Mouse (Mus musculus): ENCODE measurements around the gene Pus3. TPM values are rescaled to one million over a fixed set of nuclear protein-coding genes. Genes with fewer than 3 reads are reported as not detected.
"Not testable (repeated sequence)": the region's sequence is repeated elsewhere in the genome, so short reads cannot be mapped to it uniquely, and the experiment has no call there.

Pus3 gene
- polyA plus RNA-seq, 1 experiment from 2014 or later: 17.2 TPM

DNA sequence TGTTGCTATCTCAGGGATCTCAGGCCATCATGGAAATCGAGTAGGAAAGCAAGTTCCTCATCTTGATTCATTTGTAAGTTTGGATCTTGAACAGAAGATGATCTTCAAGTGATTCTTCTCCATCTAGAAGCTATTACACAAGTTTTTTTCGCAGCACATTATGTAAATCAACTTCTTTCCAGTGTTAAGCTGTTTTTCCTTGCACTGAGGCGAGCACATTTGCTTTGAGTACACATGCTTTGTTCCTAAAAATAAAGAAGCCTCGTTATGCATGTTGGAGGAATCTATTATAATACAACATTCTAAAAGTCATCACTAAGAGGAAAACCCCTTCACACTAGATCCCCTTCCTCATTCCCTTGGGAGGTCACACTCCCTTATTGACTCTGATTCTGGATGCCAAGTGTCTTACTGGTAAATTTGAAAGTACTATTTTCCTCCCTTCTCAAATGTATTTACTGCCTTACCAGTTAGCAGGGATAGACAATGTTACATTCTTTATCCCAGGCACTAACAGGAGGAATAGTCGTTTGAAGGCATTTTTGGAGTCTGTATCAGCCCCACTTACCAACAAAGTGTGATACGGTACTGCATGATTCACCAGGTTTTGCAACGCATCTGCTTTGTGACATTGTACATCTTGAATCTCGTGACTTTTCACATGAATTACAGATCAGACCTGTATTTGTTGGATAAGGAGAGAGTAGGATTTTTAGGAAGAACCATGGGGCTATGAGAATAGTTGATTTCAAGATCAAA is 49.4 kb downstream of the Pus3 start:
- Histone ChIP-seq H3K36me3 (no peaks in the 10 kb centered on the region), H3K4me3 (no peak overlapping the region), H3K9ac (no peak overlapping the region), H3K9me3 (no peaks in the 10 kb centered on the region), H3K4me1 (no peaks in the 10 kb centered on the region), H3K27ac (no peak overlapping the region), H3K27me3 (replicated peaks) (no peaks in the 10 kb centered on the region), H3K4me2 (replicated peaks) (no peak overlapping the region)
- WGBS: 71% methylated on average over 8 of the region's 8 CpGs
- no peak for ATAC-seq (ENCODE audit: low FRiP score, low read depth)

DNA sequence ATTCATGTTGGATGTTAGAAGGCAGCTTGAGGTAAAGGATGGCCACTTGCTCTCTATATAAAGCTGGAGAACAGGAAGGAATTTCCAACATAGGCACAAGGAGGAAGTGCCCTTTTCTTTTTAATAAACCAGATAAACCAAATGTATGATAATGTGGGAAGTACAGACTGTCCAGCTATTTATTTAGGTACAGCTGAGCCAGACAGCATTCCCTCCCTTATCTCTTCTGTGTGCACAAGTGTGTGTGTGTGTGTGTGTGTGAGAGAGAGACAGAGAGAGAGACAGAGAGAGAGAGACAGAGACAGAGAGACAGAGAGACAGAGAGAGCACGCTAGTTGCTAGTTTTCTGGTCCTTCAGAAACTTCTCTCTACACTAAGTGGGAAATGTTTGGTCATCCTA is 53.4 kb downstream of the Pus3 start, which contains the start of gene Pate4:
Gene Pate4, minus strand, starts transcription at position 101 of the 400 bp plus-strand sequence.
- 81% methylated on average over 1 of the region's 1 CpGs for WGBS

DNA sequence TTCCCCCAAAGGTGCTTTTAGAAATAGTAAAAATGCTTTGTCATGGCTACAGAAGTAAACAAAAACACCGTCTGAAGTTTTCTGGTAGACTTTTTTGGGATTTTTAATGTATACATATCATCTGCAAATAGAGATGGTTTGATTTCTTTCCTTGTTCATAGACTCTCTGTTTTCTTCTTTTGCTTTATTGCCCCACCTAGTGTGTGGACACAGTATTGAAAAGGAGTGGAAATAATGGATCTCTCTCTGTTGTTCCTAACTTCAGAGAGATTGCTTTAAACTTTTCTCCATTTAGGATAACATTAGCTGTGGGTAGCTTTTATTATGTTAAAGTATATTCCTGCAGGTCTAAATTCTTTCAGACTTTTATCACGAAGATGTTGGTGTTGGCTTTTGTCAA is 55.6 kb downstream of the Pus3 start:
- ATAC-seq (ENCODE audit: low FRiP score, low read depth): no peak
- H3K4me2 ChIP-seq (replicated peaks): no peak overlapping the region
- no peaks in the 10 kb centered on the region for H3K9me3 ChIP-seq
- no peaks in the 10 kb centered on the region for H3K36me3 ChIP-seq
- H3K27ac ChIP-seq: no peak overlapping the region
- WGBS: 35% methylated on average over 2 of the region's 2 CpGs
- no peak overlapping the region for H3K9ac ChIP-seq
- H3K4me3 ChIP-seq: no peak overlapping the region
- H3K4me1 ChIP-seq: no peaks in the 10 kb centered on the region
- H3K27me3 ChIP-seq (replicated peaks): no peaks in the 10 kb centered on the region

More for the DNA sequence above, 53.4 kb downstream of the Pus3 start, which contains the start of gene Pate4:
- H3K4me3 ChIP-seq: no peak within 1 kb of the TSS
- H3K27me3 ChIP-seq (replicated peaks): no peaks in the 10 kb centered on the region
- H3K36me3 ChIP-seq: no peaks in the 10 kb centered on the region
- no peaks in the 10 kb centered on the region for H3K4me1 ChIP-seq
- ATAC-seq (ENCODE audit: low FRiP score, low read depth): no peak
- no peak within 1 kb of the TSS for H3K4me2 ChIP-seq (replicated peaks)
- no peak within 1 kb of the TSS for H3K27ac ChIP-seq
- H3K9me3 ChIP-seq: no peaks in the 10 kb centered on the region
- H3K9ac ChIP-seq: no peak within 1 kb of the TSS

DNA sequence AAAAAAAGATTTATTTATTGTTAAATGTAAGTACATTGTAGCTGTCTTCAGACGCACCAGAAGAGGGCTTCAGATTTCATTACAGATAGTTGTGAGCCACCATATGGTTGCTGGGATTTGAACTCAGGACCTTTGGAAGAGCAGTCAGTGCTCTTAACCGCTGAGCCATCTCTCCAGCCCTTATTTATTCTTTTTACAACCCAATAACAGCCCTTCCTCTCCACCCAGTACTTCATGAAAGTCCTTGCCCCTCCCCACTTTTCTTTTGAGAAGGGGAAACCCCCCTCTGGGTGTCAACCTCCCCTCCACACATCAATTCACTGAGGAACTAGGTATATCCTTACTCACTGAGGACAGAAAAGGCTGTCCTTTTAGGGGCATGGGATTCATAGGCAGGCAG is 58.4 kb downstream of the Pus3 start:
- not testable (repeated sequence) for H3K4me1 ChIP-seq; H3K9ac ChIP-seq; H3K9me3 ChIP-seq; H3K4me2 ChIP-seq (replicated peaks); ATAC-seq (ENCODE audit: low FRiP score, low read depth); H3K27ac ChIP-seq; H3K4me3 ChIP-seq; H3K36me3 ChIP-seq; H3K27me3 ChIP-seq (replicated peaks)
- 65% methylated on average over 2 of the region's 2 CpGs for WGBS

Other genes with a start within 250 kb of the Pus3 start
- gene Cdon, start 137.5 kb upstream of the Pus3 start, polyA plus RNA-seq (2016; fragmentation: Nextera tagmentation; extraction: Ambion mirVana): 8.5 and 9.5 TPM in 2 replicates
- not detected in 2 replicates for gene Gm1113, start 40.3 kb upstream of the Pus3 start, polyA plus RNA-seq (2016; fragmentation: Nextera tagmentation; extraction: Ambion mirVana)
- gene Ddx25, start 67 bp upstream of the Pus3 start, polyA plus RNA-seq (2016; fragmentation: Nextera tagmentation; extraction: Ambion mirVana): 14.5 and 15.7 TPM in 2 replicates
- gene Pate2, start 11.7 kb downstream of the Pus3 start, polyA plus RNA-seq (2016; fragmentation: Nextera tagmentation; extraction: Ambion mirVana): 1.5 and 1.7 TPM in 2 replicates
- gene Hyls1, start 11.8 kb downstream of the Pus3 start, polyA plus RNA-seq (2016; fragmentation: Nextera tagmentation; extraction: Ambion mirVana): 17.8 and 21.3 TPM in 2 replicates
- gene Pate4, start 53.3 kb downstream of the Pus3 start, polyA plus RNA-seq (2016; fragmentation: Nextera tagmentation; extraction: Ambion mirVana): not detected in 2 replicates
- not detected in 2 replicates for gene Pate3, start 89.6 kb downstream of the Pus3 start, polyA plus RNA-seq (2016; fragmentation: Nextera tagmentation; extraction: Ambion mirVana)
- 0.11 TPM in 1 of 2 replicates, not detected in the other for gene Pate1, start 128.8 kb downstream of the Pus3 start, polyA plus RNA-seq (2016; fragmentation: Nextera tagmentation; extraction: Ambion mirVana)
- not detected in 2 replicates for gene Gm17677, start 182.5 kb downstream of the Pus3 start, polyA plus RNA-seq (2016; fragmentation: Nextera tagmentation; extraction: Ambion mirVana)
- not detected in 2 replicates for gene Gm17727, start 219.5 kb downstream of the Pus3 start, polyA plus RNA-seq (2016; fragmentation: Nextera tagmentation; extraction: Ambion mirVana)
- not detected in 2 replicates for gene Gm27235, start 231.5 kb downstream of the Pus3 start, polyA plus RNA-seq (2016; fragmentation: Nextera tagmentation; extraction: Ambion mirVana)
- gene D730048I06Rik, start 231.5 kb downstream of the Pus3 start, polyA plus RNA-seq (2016; fragmentation: Nextera tagmentation; extraction: Ambion mirVana): not detected in 2 replicates

Measured in neural tube, embryonic 12.5 days (tissue).